ENCODE assay signal across 17 mouse cellular contexts in the genomic region with DNA sequence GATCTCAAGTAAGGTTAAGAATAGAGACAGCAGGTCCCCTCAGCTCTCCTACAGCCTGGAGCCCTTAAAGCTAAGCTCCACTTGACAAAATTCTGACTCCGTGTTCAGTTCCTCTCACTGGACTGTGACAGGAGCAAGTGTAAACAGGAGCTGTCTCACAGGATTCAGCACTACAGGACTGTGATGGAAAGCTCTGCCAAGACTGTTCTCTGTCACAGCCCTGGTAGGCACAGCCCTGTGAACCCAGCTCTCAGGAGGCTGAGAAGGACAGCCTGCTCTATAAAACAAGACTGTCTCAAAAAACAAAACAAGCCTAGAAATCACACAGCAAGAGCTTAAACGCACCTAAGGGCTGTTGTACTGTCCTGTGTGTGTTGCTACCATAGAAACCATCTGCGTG.
"Had no signal": no experiment of that assay in that cellular context is flagged by ENCODE, and none has a peak within 500 bp of the region (broad histone marks: within the 10 kb centered on the region; RNA-seq: fewer than 3 reads in every experiment).

No protein-coding gene starts in this region.

- H3K4me2 ChIP-seq: limb, embryonic 12.5 days; liver, embryonic 15.5 days; lung, embryonic 14.5 days; midbrain, embryonic 11.5 days; midbrain, embryonic 15.5 days; neural tube, embryonic 12.5 days had no signal

- H3K9me3 ChIP-seq: limb, embryonic 12.5 days; liver, embryonic 15.5 days; megakaryocyte, embryonic 14.5 days; midbrain, embryonic 15.5 days; neural tube, embryonic 12.5 days had no signal

- H3K27ac ChIP-seq: limb, embryonic 12.5 days; liver, embryonic 15.5 days; macrophage; midbrain, embryonic 15.5 days; neural tube, embryonic 12.5 days had no signal

- DNase-seq: kidney, postnatal 36 days; layer of hippocampus, adult 9-11 months; layer of hippocampus, postnatal 36 days; liver; lung, embryonic 14.5 days; lung, postnatal 14 days; retina, postnatal 1 day; right cerebral cortex, postnatal 4 days; spleen, adult 18-20 months; thymus, postnatal 36 days had no signal

- H3K36me3 ChIP-seq: midbrain, embryonic 15.5 days had no signal

- H3K9ac ChIP-seq: limb, embryonic 12.5 days; liver, embryonic 15.5 days; lung, embryonic 14.5 days; midbrain, embryonic 15.5 days; neural tube, embryonic 12.5 days had no signal

- H3K4me1 ChIP-seq: liver, embryonic 15.5 days; midbrain, embryonic 15.5 days; neural tube, embryonic 12.5 days had no signal

- ATAC-seq: midbrain, embryonic 15.5 days had no signal

- H3K4me3 ChIP-seq: limb, embryonic 12.5 days; liver, embryonic 15.5 days; megakaryocyte, embryonic 14.5 days; midbrain, embryonic 15.5 days; neural tube, embryonic 12.5 days had no signal

- H3K27me3 ChIP-seq: limb, embryonic 12.5 days; liver, embryonic 15.5 days; megakaryocyte, embryonic 14.5 days; midbrain, embryonic 15.5 days; neural tube, embryonic 12.5 days had no signal
